ENCODE assay signal across 16 mouse cellular contexts in genomic region chr6:97758884-97759283, GRCm38 (mm10). TPM values are rescaled to one million over a fixed set of nuclear protein-coding genes. Genes with fewer than 3 reads are reported as not detected.
A peak's percentile ranks its signal among the peaks of the same experiment; 100 is the strongest.
DNase-seq lines count a peak whose midpoint lies in the region; ATAC-seq and TF ChIP-seq lines count a peak whose summit lies in the region.
"Had no signal": no experiment of that assay in that cellular context is flagged by ENCODE, and none has a peak within 500 bp of the region (broad histone marks: within the 10 kb centered on the region; RNA-seq: fewer than 3 reads in every experiment).

No protein-coding gene starts in this region.

- 0 out of 2 replicates have a peak, but pooled peaks have one; percentile 4 for ATAC-seq in hindbrain, embryonic 12.5 days (ENCODE audit: low FRiP score)
- ATAC-seq in hindbrain, embryonic 11.5 days (ENCODE audit: low FRiP score): no peak
- peak; percentile 73 for ATAC-seq in limb, embryonic 13.5 days (ENCODE audit: low FRiP score, low read depth)
- ATAC-seq: forebrain, embryonic 15.5 days; hindbrain, postnatal 0 days; intestine, embryonic 16.5 days had no signal

- no peak overlapping the region for H3K27ac ChIP-seq in hindbrain, embryonic 12.5 days
- no peak overlapping the region for H3K27ac ChIP-seq in hindbrain, embryonic 11.5 days (ENCODE audit: low read depth, low read length)
- H3K27ac ChIP-seq in CH12.LX (ENCODE audit: insufficient read depth, low read depth): no peak overlapping the region
- H3K27ac ChIP-seq in limb, embryonic 13.5 days: no peak overlapping the region
- H3K27ac ChIP-seq in cerebellum, adult 2 months (ENCODE audit: insufficient read depth, low read length): no peak overlapping the region
- H3K27ac ChIP-seq: forebrain, embryonic 10.5 days; forebrain, embryonic 15.5 days; hindbrain, postnatal 0 days; limb, embryonic 15.5 days; liver, embryonic 13.5 days; macrophage had no signal

- H3K4me3 ChIP-seq in hindbrain, embryonic 12.5 days: no peak overlapping the region
- no peak overlapping the region for H3K4me3 ChIP-seq in hindbrain, embryonic 11.5 days (ENCODE audit: low read depth, low read length)
- H3K4me3 ChIP-seq in CH12.LX (replicated peaks in 1 of 3; ENCODE audit: low read depth in 2 of 3, low read length in 2 of 3, poor library complexity in 1 of 3): no peak overlapping the region
- no peak overlapping the region for H3K4me3 ChIP-seq in limb, embryonic 13.5 days
- H3K4me3 ChIP-seq in cerebellum, adult 2 months (replicated peaks; ENCODE audit: insufficient read depth, low read depth, low read length): no peak overlapping the region
- H3K4me3 ChIP-seq: forebrain, embryonic 10.5 days; forebrain, embryonic 15.5 days; limb, embryonic 15.5 days; liver, embryonic 13.5 days had no signal

- 46% methylated on average over 4 of the region's 4 CpGs for WGBS in hindbrain, embryonic 12.5 days
- WGBS in hindbrain, embryonic 11.5 days: 46% methylated on average over 4 of the region's 4 CpGs
- 61% methylated on average over 4 of the region's 4 CpGs for whole genome bisulfite sequencing in limb, embryonic 13.5 days
- WGBS in cerebellum, adult 2 months: 55% methylated on average over 4 of the region's 4 CpGs

- no peak for TF ChIP-seq CTCF in CH12.LX (conservative IDR thresholded peaks at IDR 0.05 in 1 of 2, IDR thresholded peaks at IDR 0.05 in 1 of 2; ENCODE audit: low read depth in 2 of 2, low read length in 2 of 2)
- TF ChIP-seq CTCF in cerebellum, adult 2 months (IDR thresholded peaks at IDR 0.05; ENCODE audit: borderline replicate concordance, insufficient read depth, low read depth, low read length): no peak

- no peak for TF ChIP-seq RAD21 in CH12.LX (IDR thresholded peaks at IDR 0.05; ENCODE audit: low read depth, low read length)

- peaks cover 3% of the 10 kb centered on the region; the same call in 1 of the 2 replicates for H3K4me1 ChIP-seq in hindbrain, embryonic 12.5 days
- H3K4me1 ChIP-seq in hindbrain, embryonic 11.5 days (replicated peaks; ENCODE audit: control insufficient read depth, insufficient read depth, low read length): no peaks in the 10 kb centered on the region
- H3K4me1 ChIP-seq in CH12.LX (ENCODE audit: control insufficient read depth in 1 of 2, insufficient read depth in 2 of 2): peaks cover 0 to 2% of the 10 kb centered on the region in 2 experiments; a peak in 2 of 4 replicates
- H3K4me1 ChIP-seq in limb, embryonic 13.5 days: no peaks in the 10 kb centered on the region
- H3K4me1 ChIP-seq in cerebellum, adult 2 months (ENCODE audit: control insufficient read depth, insufficient read depth, low read length): no peaks in the 10 kb centered on the region
- H3K4me1 ChIP-seq: forebrain, embryonic 15.5 days; limb, embryonic 15.5 days; liver, embryonic 13.5 days had no signal

- H3K9ac ChIP-seq in hindbrain, embryonic 12.5 days: no peak overlapping the region
- H3K9ac ChIP-seq in hindbrain, embryonic 11.5 days (ENCODE audit: low read depth, low read length): no peak overlapping the region
- no peak overlapping the region for H3K9ac ChIP-seq in CH12.LX (ENCODE audit: insufficient read depth, low read depth)
- no peak overlapping the region for H3K9ac ChIP-seq in limb, embryonic 13.5 days
- H3K9ac ChIP-seq: forebrain, embryonic 15.5 days; limb, embryonic 15.5 days; liver, embryonic 13.5 days had no signal

- no peak overlapping the region for H3K4me2 ChIP-seq in hindbrain, embryonic 12.5 days (replicated peaks)
- H3K4me2 ChIP-seq in hindbrain, embryonic 11.5 days (replicated peaks; ENCODE audit: low read depth, low read length): no peak overlapping the region
- H3K4me2 ChIP-seq in CH12.LX (ENCODE audit: insufficient read depth, low read depth, poor library complexity, severe bottlenecking): peak overlapping the region; percentile 39; the same call in 1 of the 2 replicates
- H3K4me2 ChIP-seq in limb, embryonic 13.5 days (replicated peaks): no peak overlapping the region
- H3K4me2 ChIP-seq: forebrain, embryonic 15.5 days; heart, embryonic 11.5 days; limb, embryonic 15.5 days; liver, embryonic 13.5 days had no signal

- in situ Hi-C loops in CH12.LX (cut with MboI; ENCODE audit: low pct_ligation_motif_present, low pct_unique_long_range_greater_than_20kb, low sequenced_read_pairs): loop anchor here (5.0 kb wide), 2 partner anchors 98 to 243 kb away; no protein-coding TSS in a partner anchor

- H3K36me3 ChIP-seq in hindbrain, embryonic 12.5 days: no peaks in the 10 kb centered on the region
- H3K36me3 ChIP-seq in hindbrain, embryonic 11.5 days (ENCODE audit: control insufficient read depth, insufficient read depth, low read length): no peaks in the 10 kb centered on the region
- no peaks in the 10 kb centered on the region for H3K36me3 ChIP-seq in CH12.LX (replicated peaks in 1 of 2; ENCODE audit: control insufficient read depth in 1 of 2, insufficient read depth in 1 of 2, low read length in 1 of 2)
- H3K36me3 ChIP-seq in limb, embryonic 13.5 days: no peaks in the 10 kb centered on the region
- H3K36me3 ChIP-seq: forebrain, embryonic 10.5 days; forebrain, embryonic 15.5 days; limb, embryonic 15.5 days; liver, embryonic 13.5 days had no signal

- H3K27me3 ChIP-seq in hindbrain, embryonic 12.5 days: no peaks in the 10 kb centered on the region
- H3K27me3 ChIP-seq in hindbrain, embryonic 11.5 days (ENCODE audit: control insufficient read depth, insufficient read depth, low read length): no peaks in the 10 kb centered on the region
- H3K27me3 ChIP-seq in CH12.LX (replicated peaks): no peaks in the 10 kb centered on the region
- H3K27me3 ChIP-seq in limb, embryonic 13.5 days: no peaks in the 10 kb centered on the region; the same call in 1 of the 2 replicates
- no peaks in the 10 kb centered on the region for H3K27me3 ChIP-seq in cerebellum, adult 2 months (ENCODE audit: control insufficient read depth, insufficient read depth, low read length)
- H3K27me3 ChIP-seq: forebrain, embryonic 15.5 days; limb, embryonic 15.5 days; liver, embryonic 13.5 days had no signal

- DNase-seq in hindbrain, embryonic 11.5 days (ENCODE audit: low spot score): no peak
- no peak for DNase-seq in CH12.LX (ENCODE audit: extremely low read depth)
- DNase-seq in embryo, embryonic 10.5 days (ENCODE audit: low spot score): peak; percentile 23
- DNase-seq in cerebellum, adult 2 months: no peak
- DNase-seq in left cerebral cortex, adult 8-10 months (ENCODE audit: low spot score in 2 of 2): no peak
- DNase-seq in cerebellum, postnatal 10 days: no peak

- no peak for TF ChIP-seq POLR2A in CH12.LX (IDR thresholded peaks at IDR 0.05; ENCODE audit: low read depth, low read length)
- no peak for TF ChIP-seq POLR2A in cerebellum, adult 2 months (IDR thresholded peaks at IDR 0.05; ENCODE audit: borderline replicate concordance, insufficient read depth, low read length)

- no peak for TF ChIP-seq EP300 in CH12.LX (IDR thresholded peaks at IDR 0.05; ENCODE audit: low read length)

- dilution Hi-C loops in CH12.LX (cut with MboI; ENCODE audit: extremely low pct_ligation_motif_present, extremely low pct_unique_long_range_greater_than_20kb, low sequenced_read_pairs): no loop called here

- H3K9me3 ChIP-seq in hindbrain, embryonic 12.5 days (replicated peaks): no peaks in the 10 kb centered on the region
- no peaks in the 10 kb centered on the region for H3K9me3 ChIP-seq in hindbrain, embryonic 11.5 days (ENCODE audit: control insufficient read depth, low read length)
- no peaks in the 10 kb centered on the region for H3K9me3 ChIP-seq in CH12.LX (replicated peaks; ENCODE audit: low read length)
- no peaks in the 10 kb centered on the region for H3K9me3 ChIP-seq in limb, embryonic 13.5 days
- H3K9me3 ChIP-seq: forebrain, embryonic 10.5 days; forebrain, embryonic 15.5 days; limb, embryonic 15.5 days; liver, embryonic 13.5 days had no signal

- H3K79me2 ChIP-seq in CH12.LX (replicated peaks; ENCODE audit: control insufficient read depth, extremely low read depth, insufficient read depth, poor library complexity, severe bottlenecking): no peaks in the 10 kb centered on the region

TF ChIP-seq in CH12.LX, 34 proteins besides CTCF, POLR2A, EP300 and RAD21:
- TF ChIP-seq E2F4 (IDR thresholded peaks at IDR 0.05; ENCODE audit: insufficient replicate concordance, low read depth, low read length) (no peak), HCFC1 (IDR thresholded peaks at IDR 0.05; ENCODE audit: low read depth, low read length) (no peak), MYC (IDR thresholded peaks at IDR 0.05; ENCODE audit: low read depth, low read length) (no peak), TCF12 (IDR thresholded peaks at IDR 0.05; ENCODE audit: low read depth, low read length) (no peak), SMC3 (IDR thresholded peaks at IDR 0.05; ENCODE audit: low read depth, low read length) (no peak), ETS1 (conservative IDR thresholded peaks at IDR 0.05; ENCODE audit: low read depth, low read length) (no peak), USF1 (IDR thresholded peaks at IDR 0.05; ENCODE audit: low read depth, low read length) (no peak), MAFK (IDR thresholded peaks at IDR 0.05; ENCODE audit: insufficient replicate concordance, low read length) (no peak), PAX5 (IDR thresholded peaks at IDR 0.05; ENCODE audit: low read length) (no peak)

RNA-seq across cellular contexts. Expression of gene Mitf, which starts 48.0 kb away (rescaled TPM):
- polyA plus RNA-seq in hindbrain, embryonic 12.5 days (2016; fragmentation: Nextera tagmentation; extraction: Ambion mirVana): 1.6 and 2.0 TPM in 2 replicates
- 1.2 and 1.3 TPM in 2 replicates for polyA plus RNA-seq in hindbrain, embryonic 11.5 days (2014; fragmentation: Nextera tagmentation; extraction: Ambion mirVana)
- total RNA-seq in CH12.LX (2012; rRNA removed) (3.6 and 3.9 TPM in 2 replicates), CH12.LX (2014; rRNA removed) (4.7 and 5.4 TPM in 2 replicates)
- 3.4 and 3.5 TPM in 2 replicates for polyA plus RNA-seq in CH12.LX (2012; ENCODE audit: insufficient read length, low read depth)
- 1.7 and 2.4 TPM in 2 replicates for polyA plus RNA-seq in limb, embryonic 13.5 days (2015; fragmentation: Nextera tagmentation; extraction: Ambion mirVana)
- polyA plus RNA-seq in cerebellum, adult 2 months (2012; rRNA removed): 9.5 and 10.2 TPM in 2 replicates
- total RNA-seq in left cerebral cortex, adult 8-10 months (2022): 1 to 10 TPM; 7.4 to 9.2 (median 8.5) TPM
